Mouse (Mus musculus) forebrain, embryonic 16.5 days (tissue): ENCODE results near the gene Clip4. TPM values are rescaled to one million over a fixed set of nuclear protein-coding genes. Genes with fewer than 3 reads are reported as not detected.

ENCODE experiments used
- ATAC-seq: fragments of 200-750 bp; cut with Nextera tagmentation; 2 replicates; pipeline ENCODE4 v1.8.0; 2017; ENCODE audit warnings: mild to moderate bottlenecking, moderate library complexity
- H3K27ac ChIP-seq: fragments of 300-500 bp; sonication (generic); 2 replicates; pipeline ENCODE4 v1.5.1; 2014; ENCODE audit warnings: low read length, control low read depth
- H3K27me3 ChIP-seq: fragments of 300-500 bp; sonication (generic); replicated peaks from 2 replicates; pipeline ENCODE4 v1.6.1; 2014; ENCODE audit warnings: low read length; ENCODE audit not compliant: control insufficient read depth, insufficient read depth
- H3K36me3 ChIP-seq: fragments of 300-500 bp; sonication (generic); 2 replicates; pipeline ENCODE4 v1.6.1; 2014; ENCODE audit not compliant: control insufficient read depth, insufficient read depth
- H3K4me1 ChIP-seq: fragments of 300-500 bp; sonication (generic); replicated peaks from 2 replicates; pipeline ENCODE4 v1.6.1; 2014; ENCODE audit warnings: low read length; ENCODE audit not compliant: control insufficient read depth, insufficient read depth
- H3K4me2 ChIP-seq: fragments of 300-500 bp; sonication (generic); 2 replicates; pipeline ENCODE4 v1.6.1; 2014; ENCODE audit warnings: mild to moderate bottlenecking, low read length, control low read depth
- H3K4me3 ChIP-seq: fragments of 300-500 bp; sonication (generic); replicated peaks from 2 replicates; pipeline ENCODE4 v1.5.1; 2014; ENCODE audit warnings: mild to moderate bottlenecking, low read length, control low read depth
- H3K9ac ChIP-seq: fragments of 300-500 bp; sonication (generic); replicated peaks from 2 replicates; pipeline ENCODE4 v1.6.1; 2014; ENCODE audit warnings: low read depth, low read length, control low read depth
- H3K9me3 ChIP-seq: fragments of 300-500 bp; sonication (generic); 2 replicates; pipeline ENCODE4 v1.6.1; 2016; ENCODE audit warnings: low read length; ENCODE audit not compliant: control insufficient read depth
- WGBS: fragments of 180-500 bp; shearing (Covaris S2); extraction: QIAGEN DNeasy Blood & Tissue Kit; methylation state at CpG from one replicate; pipeline ENCODE4 v1.1.7; 2014; 5-methylcytosine and 5-hydroxymethylcytosine counted together
- polyA plus RNA-seq: library from polyadenylated mRNA; unstranded; fragments of >200 nt; fragmentation: Nextera tagmentation; extraction: Ambion mirVana; gene quantifications from 2 replicates; pipeline ENCODE4 v1.2.1, GENCODE M21; 2015

The Clip4 gene
- polyA plus RNA-seq, 1 experiment from 2014 or later = 10.8 TPM

DNA sequence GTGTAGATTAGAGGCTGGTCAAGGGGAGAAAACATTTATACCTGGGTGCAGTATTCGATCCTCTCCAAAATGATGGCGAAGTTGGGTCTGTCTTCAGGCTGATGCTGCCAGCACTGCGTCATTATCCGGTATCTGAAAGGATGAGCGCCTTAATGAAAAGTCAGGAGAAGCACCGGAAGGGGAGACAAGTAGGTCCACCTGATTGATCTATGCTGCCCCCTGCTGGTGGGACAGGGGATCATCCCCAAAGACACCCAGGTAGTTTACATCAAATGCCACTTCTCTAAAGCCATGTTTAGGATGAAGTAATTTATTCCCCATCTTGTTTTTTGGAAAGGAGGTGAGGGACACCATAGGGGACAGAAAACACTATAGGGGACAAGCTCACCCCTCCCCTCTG, 105.8 kb downstream of the Clip4 start:
- Histone ChIP-seq H3K4me1 (peaks cover 7% of the 10 kb centered on the region; the same call in 1 of the 2 replicates), H3K9ac (no peak overlapping the region), H3K4me2 (no peak overlapping the region), H3K9me3 (0 out of 2 replicates have a peak, but pooled peaks cover 3% of the 10 kb centered on the region), H3K36me3 (no peaks in the 10 kb centered on the region), H3K4me3 (no peak overlapping the region), H3K27ac (no peak overlapping the region), H3K27me3 (no peaks in the 10 kb centered on the region)
- WGBS = 35% methylated on average over 6 of the region's 6 CpGs
- ATAC-seq = no peak

GRCm38 (mm10) chr17:71874795-71875194, 106.5 kb downstream of the Clip4 start:
- Histone ChIP-seq H3K9me3 (0 out of 2 replicates have a peak, but pooled peaks cover 3% of the 10 kb centered on the region), H3K27me3 (no peaks in the 10 kb centered on the region), H3K36me3 (no peaks in the 10 kb centered on the region), H3K9ac (no peak overlapping the region), H3K4me1 (0 out of 2 replicates have a peak, but pooled peaks cover under 1% of the 10 kb centered on the region), H3K4me2 (no peak overlapping the region), H3K4me3 (no peak overlapping the region), H3K27ac (no peak overlapping the region)
- ATAC-seq = no peak
- WGBS = 93% methylated on average over 9 of the region's 9 CpGs

DNA sequence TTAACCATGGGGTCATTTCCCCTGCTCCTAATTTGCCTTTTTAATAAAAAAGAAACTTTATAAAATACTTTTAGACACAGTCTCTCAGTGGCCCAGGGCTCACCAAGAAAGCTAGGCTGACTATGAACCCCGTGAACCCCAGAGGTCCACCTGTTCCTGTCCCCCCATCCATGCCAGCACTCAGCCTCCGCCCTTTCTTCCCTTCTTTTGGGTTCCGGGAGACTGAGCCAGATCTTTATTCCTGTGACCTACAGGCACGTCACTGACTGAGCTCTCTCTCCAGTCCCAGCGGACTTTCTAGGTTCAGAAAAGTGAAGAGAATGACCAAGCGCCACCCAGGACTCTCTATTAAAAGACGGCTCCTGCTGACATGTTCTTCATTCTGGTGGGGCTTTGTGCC, 107.2 kb downstream of the Clip4 start:
- Histone ChIP-seq H3K4me3 (no peak overlapping the region), H3K4me1 (no peaks in the 10 kb centered on the region), H3K9me3 (0 out of 2 replicates have a peak, but pooled peaks cover 3% of the 10 kb centered on the region), H3K4me2 (no peak overlapping the region), H3K27ac (no peak overlapping the region), H3K9ac (no peak overlapping the region), H3K27me3 (no peaks in the 10 kb centered on the region), H3K36me3 (no peaks in the 10 kb centered on the region)
- no peak for ATAC-seq
- WGBS = 79% methylated on average over 7 of the region's 7 CpGs

GRCm38 (mm10) chr17:71881369-71881768, 113.1 kb downstream of the Clip4 start:
- no peaks in the 10 kb centered on the region for H3K4me1 ChIP-seq
- no peaks in the 10 kb centered on the region for H3K36me3 ChIP-seq
- no peak overlapping the region for H3K9ac ChIP-seq
- no peaks in the 10 kb centered on the region for H3K9me3 ChIP-seq
- 78% methylated on average over 6 of the region's 6 CpGs for WGBS
- no peaks in the 10 kb centered on the region for H3K27me3 ChIP-seq
- H3K4me3 ChIP-seq = no peak overlapping the region
- no peak overlapping the region for H3K4me2 ChIP-seq
- no peak for ATAC-seq
- H3K27ac ChIP-seq = no peak overlapping the region

GRCm38 (mm10) chr17:71909107-71909506, 140.8 kb downstream of the Clip4 start:
- no peak overlapping the region for H3K27ac ChIP-seq
- no peak overlapping the region for H3K4me2 ChIP-seq
- H3K9ac ChIP-seq = no peak overlapping the region
- no peaks in the 10 kb centered on the region for H3K36me3 ChIP-seq
- no peaks in the 10 kb centered on the region for H3K4me1 ChIP-seq
- no peaks in the 10 kb centered on the region for H3K27me3 ChIP-seq
- 54% methylated on average over 3 of the region's 3 CpGs for WGBS
- no peak for ATAC-seq
- no peaks in the 10 kb centered on the region for H3K9me3 ChIP-seq
- H3K4me3 ChIP-seq = no peak overlapping the region

- WGBS = 77% methylated on average over 3 of the region's 3 CpGs
- Histone ChIP-seq H3K9ac (no peak overlapping the region), H3K4me2 (no peak overlapping the region), H3K27ac (no peak overlapping the region), H3K9me3 (no peaks in the 10 kb centered on the region), H3K36me3 (no peaks in the 10 kb centered on the region), H3K4me3 (no peak overlapping the region), H3K27me3 (no peaks in the 10 kb centered on the region), H3K4me1 (peaks cover 4% of the 10 kb centered on the region)
- no peak for ATAC-seq
Measured at GRCm38 (mm10) chr17:71913188-71913587, 144.9 kb downstream of the Clip4 start.

Other genes starting within 250 kb of the Clip4 start
- gene Ndc80, start 241.6 kb upstream of the Clip4 start, polyA plus RNA-seq = 17.7 and 21.1 TPM in 2 replicates
- gene Spdya, start 216.4 kb upstream of the Clip4 start, polyA plus RNA-seq = 0.78 and 1.6 TPM in 2 replicates
- 61.1 and 61.9 TPM in 2 replicates for gene Wdr43, start 152.6 kb upstream of the Clip4 start, polyA plus RNA-seq
- 0.54 and 0.60 TPM in 2 replicates for gene Togaram2, start 95.2 kb upstream of the Clip4 start, polyA plus RNA-seq
- gene Pcare, start 15.6 kb upstream of the Clip4 start, polyA plus RNA-seq = not detected in 2 replicates